Mouse (Mus musculus) embryonic facial prominence, embryonic 10.5 days (tissue): ENCODE data around the gene C2cd5. TPM values are rescaled to one million over a fixed set of nuclear protein-coding genes. Genes with fewer than 3 reads are reported as not detected.
A peak's percentile ranks its signal among the peaks of the same experiment; 100 is the strongest.
"Not testable (repeated sequence)": the region's sequence is repeated elsewhere in the genome, so short reads cannot be mapped to it uniquely, and the experiment has no call there.

Source experiments
- DNase-seq: peaks from one replicate; pipeline ENCODE4 v3.0.0-alpha.2; 2017; ENCODE audit warnings: low spot score
- H3K27ac ChIP-seq: fragments of 300-500 bp; sonication (generic); replicated peaks from 2 replicates; pipeline ENCODE4 v1.5.1; 2016; ENCODE audit warnings: mild to moderate bottlenecking
- H3K27me3 ChIP-seq: fragments of 300-500 bp; sonication (generic); replicated peaks from 2 replicates; pipeline ENCODE4 v1.6.1; 2016; ENCODE audit warnings: low read depth, mild to moderate bottlenecking; ENCODE audit not compliant: poor library complexity, severe bottlenecking
- H3K36me3 ChIP-seq: fragments of 300-500 bp; sonication (generic); replicated peaks from 2 replicates; pipeline ENCODE4 v1.6.1; 2016; ENCODE audit warnings: mild to moderate bottlenecking, moderate library complexity
- H3K4me1 ChIP-seq: fragments of 300-500 bp; sonication (generic); 2 replicates; pipeline ENCODE4 v1.6.1; 2016
- H3K4me3 ChIP-seq: fragments of 300-500 bp; sonication (generic); 2 replicates; pipeline ENCODE4 v1.5.1; 2016; ENCODE audit warnings: mild to moderate bottlenecking, moderate library complexity
- H3K9me3 ChIP-seq: fragments of 300-500 bp; sonication (generic); 2 replicates; pipeline ENCODE4 v1.6.1; 2016; ENCODE audit warnings: mild to moderate bottlenecking
- WGBS: fragments of 180-500 bp; shearing (Covaris S2); methylation state at CpG from one replicate; pipeline ENCODE4 v1.1.7; 2016; 5-methylcytosine and 5-hydroxymethylcytosine counted together
- polyA plus RNA-seq: library from polyadenylated mRNA; unstranded; fragments of >200 nt; fragmentation: Nextera tagmentation; extraction: Ambion mirVana; gene quantifications from 2 replicates; pipeline ENCODE4 v1.2.1, GENCODE M21; 2016

C2cd5 gene
- 31.3 and 34.9 TPM in 2 replicates for polyA plus RNA-seq

GRCm38 (mm10) chr6:143099681-143100382, at the start of gene C2cd5:
C2cd5 (minus strand) TSS chr6:143100141.
- under 1% methylated on average over 75 of the region's 75 CpGs for WGBS
- peak within 1 kb of the TSS; percentile 97 for H3K4me3 ChIP-seq
- H3K36me3 ChIP-seq: peaks cover 19% of the 10 kb centered on the region
- peak; percentile 99 for DNase-seq
- no peaks in the 10 kb centered on the region for H3K27me3 ChIP-seq
- H3K27ac ChIP-seq: peak within 1 kb of the TSS; percentile 95
- H3K9me3 ChIP-seq: no peaks in the 10 kb centered on the region
- H3K4me1 ChIP-seq: peaks cover 19% of the 10 kb centered on the region

DNA sequence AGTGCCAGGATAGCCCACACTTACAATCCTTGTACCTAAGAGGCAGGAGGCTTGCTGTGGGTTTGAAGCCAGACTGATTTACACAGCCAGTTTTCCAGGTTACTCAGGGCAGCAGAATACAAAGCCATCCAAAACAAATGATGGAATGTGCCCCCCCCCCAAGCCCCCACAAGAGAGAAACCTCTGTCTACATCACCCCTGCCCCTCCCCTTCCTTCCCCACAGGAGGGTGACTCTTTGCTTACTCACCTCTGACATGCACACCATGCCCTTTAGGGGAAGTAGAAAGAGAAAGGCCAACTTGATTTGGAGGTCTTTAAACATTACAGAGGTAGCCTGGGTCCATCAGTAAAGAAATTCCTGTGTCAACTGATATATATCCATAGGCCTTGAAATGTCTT, 48.9 kb upstream of the C2cd5 start:
- Histone ChIP-seq H3K4me3 (no peak overlapping the region), H3K4me1 (peaks cover 42% of the 10 kb centered on the region), H3K27me3 (peaks cover 4% of the 10 kb centered on the region; the same call in 1 of the 2 replicates), H3K27ac (no peak overlapping the region), H3K9me3 (no peaks in the 10 kb centered on the region), H3K36me3 (no peaks in the 10 kb centered on the region)
- no peak for DNase-seq

DNA sequence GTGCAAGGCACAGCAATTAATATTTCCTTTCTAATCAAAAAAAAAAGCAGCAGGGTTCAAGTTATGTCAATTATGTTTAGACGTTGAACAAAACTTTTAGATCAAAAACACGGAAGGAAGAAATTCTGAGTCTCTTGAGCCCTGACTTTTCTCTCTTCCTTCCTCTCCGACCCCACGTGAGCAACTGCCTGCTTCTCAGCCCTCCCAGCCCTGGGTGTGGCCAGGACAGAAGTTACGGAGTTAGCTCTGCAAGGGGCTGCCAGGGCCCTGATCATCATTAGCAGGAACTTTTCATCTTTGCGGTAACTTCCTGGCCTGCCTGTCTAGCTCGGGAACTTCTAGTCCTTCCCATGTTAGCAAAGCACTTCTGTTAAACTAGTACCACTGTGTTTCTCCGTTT, 46.8 kb upstream of the C2cd5 start:
- DNase-seq: no peak
- WGBS: 58% methylated on average over 8 of the region's 8 CpGs
- Histone ChIP-seq H3K36me3 (no peaks in the 10 kb centered on the region), H3K4me3 (no peak overlapping the region), H3K27ac (no peak overlapping the region), H3K4me1 (peaks cover 27% of the 10 kb centered on the region), H3K9me3 (no peaks in the 10 kb centered on the region), H3K27me3 (no peaks in the 10 kb centered on the region)

- H3K36me3 ChIP-seq: no peaks in the 10 kb centered on the region
- H3K27ac ChIP-seq: no peak overlapping the region
- H3K27me3 ChIP-seq: no peaks in the 10 kb centered on the region
- DNase-seq: no peak
- no peaks in the 10 kb centered on the region for H3K9me3 ChIP-seq
- peaks cover 20% of the 10 kb centered on the region for H3K4me1 ChIP-seq
- H3K4me3 ChIP-seq: no peak overlapping the region
- WGBS: 71% methylated on average over 7 of the region's 7 CpGs
Measured at GRCm38 (mm10) chr6:143145051-143145450, 45.1 kb upstream of the C2cd5 start.

- Histone ChIP-seq H3K27ac (no peak overlapping the region), H3K27me3 (no peaks in the 10 kb centered on the region), H3K4me3 (no peak overlapping the region), H3K4me1 (peaks cover 15% of the 10 kb centered on the region), H3K9me3 (no peaks in the 10 kb centered on the region), H3K36me3 (no peaks in the 10 kb centered on the region)
- WGBS: 89% methylated on average over 2 of the region's 2 CpGs
- DNase-seq: no peak
Measured at GRCm38 (mm10) chr6:143144556-143144955, 44.6 kb upstream of the C2cd5 start.

DNA sequence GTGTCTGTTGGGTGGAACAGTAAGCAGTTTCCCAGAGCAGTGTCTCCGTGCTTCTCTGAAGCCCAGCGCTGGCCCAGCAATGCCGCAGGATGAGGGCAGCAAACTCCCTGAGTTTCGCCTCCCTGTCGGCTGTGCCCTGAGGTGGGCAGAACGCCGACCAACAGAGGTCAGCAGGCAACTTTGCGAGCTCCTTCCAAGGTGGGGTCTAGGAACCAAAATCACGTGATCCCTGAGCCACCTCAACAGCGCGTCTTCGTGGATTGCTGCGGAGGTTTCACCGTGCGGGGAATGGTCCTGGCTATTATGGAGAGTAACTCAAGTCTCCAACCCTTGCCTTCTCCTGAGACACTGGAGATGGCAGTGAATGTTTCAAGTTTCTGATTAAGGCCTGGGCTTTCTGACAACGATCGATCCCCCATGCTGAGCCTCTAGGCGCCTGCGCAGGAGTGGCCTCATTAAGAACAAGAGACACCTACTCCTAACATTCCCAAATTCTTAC, 43.9 kb upstream of the C2cd5 start:
- DNase-seq: peak; percentile 35

DNA sequence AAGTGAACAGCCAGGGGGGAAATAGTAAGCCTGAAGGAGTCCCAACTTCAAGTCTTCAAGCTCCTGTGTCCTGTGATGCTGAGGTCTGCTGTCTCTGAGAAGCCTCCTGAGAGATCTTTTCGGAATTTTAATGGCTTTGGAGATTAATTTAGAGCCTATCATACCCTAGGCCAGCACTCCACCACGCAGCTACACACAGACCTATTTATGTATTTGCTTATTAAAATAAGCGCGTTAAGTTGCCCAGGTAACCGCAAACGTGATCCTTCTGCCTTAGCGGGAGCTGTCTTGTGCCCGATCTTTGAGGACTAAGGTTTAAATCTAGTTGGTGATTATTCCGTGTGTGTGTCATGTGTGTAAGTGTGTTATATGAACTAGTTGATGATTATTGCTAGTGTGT, 43.4 kb upstream of the C2cd5 start:
- no peaks in the 10 kb centered on the region for H3K27me3 ChIP-seq
- H3K4me1 ChIP-seq: peaks cover 8% of the 10 kb centered on the region
- H3K9me3 ChIP-seq: no peaks in the 10 kb centered on the region
- H3K4me3 ChIP-seq: peak overlapping the region; percentile 50
- no peaks in the 10 kb centered on the region for H3K36me3 ChIP-seq
- no peak for DNase-seq
- no peak overlapping the region for H3K27ac ChIP-seq
- 87% methylated on average over 9 of the region's 9 CpGs for WGBS

More for the DNA sequence above, 43.9 kb upstream of the C2cd5 start:
- H3K27me3 ChIP-seq: no peaks in the 10 kb centered on the region
- peak overlapping the region; percentile 41 for H3K27ac ChIP-seq
- peak overlapping the region; percentile 50 for H3K4me3 ChIP-seq
- no peaks in the 10 kb centered on the region for H3K36me3 ChIP-seq
- 17% methylated on average over 19 of the region's 19 CpGs for WGBS
- no peaks in the 10 kb centered on the region for H3K9me3 ChIP-seq
- peaks cover 9% of the 10 kb centered on the region for H3K4me1 ChIP-seq

- H3K27ac ChIP-seq: no peak overlapping the region
- peaks cover 8% of the 10 kb centered on the region for H3K4me1 ChIP-seq
- DNase-seq: no peak
- WGBS: 94% methylated on average over 4 of the region's 4 CpGs
- no peak overlapping the region for H3K4me3 ChIP-seq
- no peaks in the 10 kb centered on the region for H3K36me3 ChIP-seq
- H3K9me3 ChIP-seq: no peaks in the 10 kb centered on the region
- no peaks in the 10 kb centered on the region for H3K27me3 ChIP-seq
Measured at GRCm38 (mm10) chr6:143142861-143143260, 42.9 kb upstream of the C2cd5 start.

DNA sequence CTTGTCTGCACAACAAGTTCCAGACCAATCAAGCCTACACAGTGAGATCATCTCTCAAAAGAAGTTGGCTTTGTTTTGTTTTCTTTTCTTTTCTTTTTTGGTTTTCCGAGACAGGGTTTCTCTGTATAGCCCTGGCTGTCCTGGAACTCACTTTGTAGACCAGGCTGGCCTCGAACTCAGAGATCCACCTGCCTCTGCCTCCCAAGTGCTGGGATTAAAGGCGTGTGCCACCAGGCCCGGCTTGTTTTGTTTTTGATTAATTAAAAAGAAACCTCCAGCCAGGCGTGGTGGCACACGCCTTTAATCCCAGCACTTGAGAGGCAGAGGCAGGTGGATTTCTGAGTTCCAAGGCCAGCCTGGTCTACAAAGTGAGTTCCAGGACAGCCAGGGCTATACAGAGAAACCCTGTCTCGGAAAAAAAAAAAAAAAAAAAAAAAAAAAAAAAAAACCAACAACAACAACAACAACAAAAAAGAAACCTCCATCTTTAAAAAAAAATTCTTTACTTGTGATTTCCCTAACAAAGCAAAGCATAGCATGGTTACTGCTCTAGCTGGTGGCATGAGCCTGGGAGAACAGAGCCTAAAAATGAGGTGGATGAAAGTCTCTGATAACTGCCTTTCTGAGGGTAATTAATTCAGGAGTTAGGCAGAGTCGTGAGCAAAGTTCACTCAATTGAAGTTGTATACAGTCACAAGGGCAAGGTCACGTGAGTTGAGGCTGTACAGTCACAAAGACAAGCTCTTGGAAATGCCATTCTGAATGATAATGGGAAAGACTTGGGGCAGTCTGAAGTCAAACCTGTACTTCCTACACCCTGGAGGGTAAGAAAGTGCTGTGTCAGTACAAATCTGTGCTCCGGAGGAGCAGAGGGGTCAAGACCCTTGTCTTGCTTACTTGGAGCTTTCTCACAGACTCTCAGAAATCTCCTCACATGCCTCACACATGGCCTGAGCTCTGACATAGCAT, 42.0 kb upstream of the C2cd5 start:
- H3K4me3 ChIP-seq, DNase-seq: not testable (repeated sequence)
- WGBS: 72% methylated on average over 10 of the region's 10 CpGs

DNA sequence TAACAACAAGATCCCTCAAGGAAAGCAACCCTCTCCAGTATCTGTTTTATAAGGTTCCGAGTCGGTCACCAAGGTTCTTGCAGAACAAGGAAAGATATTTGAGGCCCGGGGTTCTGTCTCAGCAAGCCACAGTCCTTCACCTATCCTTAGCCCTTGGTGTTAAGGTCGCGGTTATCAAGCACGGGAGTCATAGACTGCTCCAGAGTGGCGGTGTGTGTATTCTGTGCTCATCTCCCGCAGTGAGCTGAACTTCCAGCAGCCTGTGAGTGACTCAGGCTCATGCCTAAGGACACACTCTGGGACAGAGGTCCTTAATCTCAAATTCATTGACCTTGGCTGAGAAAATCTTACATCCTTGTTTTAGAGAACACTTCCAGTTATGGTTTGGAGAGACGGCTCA, 40.9 kb upstream of the C2cd5 start:
- Histone ChIP-seq H3K4me1 (peaks cover 11% of the 10 kb centered on the region), H3K9me3 (no peaks in the 10 kb centered on the region), H3K36me3 (no peaks in the 10 kb centered on the region), H3K27me3 (no peaks in the 10 kb centered on the region), H3K4me3 (no peak overlapping the region), H3K27ac (no peak overlapping the region)
- 88% methylated on average over 9 of the region's 9 CpGs for WGBS
- DNase-seq: no peak

More for the DNA sequence above, 42.0 kb upstream of the C2cd5 start:
- peaks cover 11% of the 10 kb centered on the region for H3K4me1 ChIP-seq
- not testable (repeated sequence) for H3K27ac ChIP-seq, H3K9me3 ChIP-seq, H3K36me3 ChIP-seq, H3K27me3 ChIP-seq

GRCm38 (mm10) chr6:143139417-143139816, 39.5 kb upstream of the C2cd5 start:
- Histone ChIP-seq H3K4me3 (no peak overlapping the region), H3K27me3 (no peaks in the 10 kb centered on the region), H3K27ac (no peak overlapping the region), H3K4me1 (peaks cover 11% of the 10 kb centered on the region), H3K9me3 (no peaks in the 10 kb centered on the region), H3K36me3 (no peaks in the 10 kb centered on the region)
- DNase-seq: no peak
- 87% methylated on average over 2 of the region's 2 CpGs for WGBS

GRCm38 (mm10) chr6:143137341-143137740, 37.4 kb upstream of the C2cd5 start:
- Histone ChIP-seq H3K27ac (no peak overlapping the region), H3K36me3 (no peaks in the 10 kb centered on the region), H3K9me3 (no peaks in the 10 kb centered on the region), H3K4me3 (no peak overlapping the region), H3K27me3 (no peaks in the 10 kb centered on the region), H3K4me1 (peaks cover 3% of the 10 kb centered on the region; the same call in 1 of the 2 replicates)
- no peak for DNase-seq
- WGBS: 66% methylated on average over 5 of the region's 5 CpGs
